18 mouse cellular contexts compared by ENCODE assay signal in the genomic region with DNA sequence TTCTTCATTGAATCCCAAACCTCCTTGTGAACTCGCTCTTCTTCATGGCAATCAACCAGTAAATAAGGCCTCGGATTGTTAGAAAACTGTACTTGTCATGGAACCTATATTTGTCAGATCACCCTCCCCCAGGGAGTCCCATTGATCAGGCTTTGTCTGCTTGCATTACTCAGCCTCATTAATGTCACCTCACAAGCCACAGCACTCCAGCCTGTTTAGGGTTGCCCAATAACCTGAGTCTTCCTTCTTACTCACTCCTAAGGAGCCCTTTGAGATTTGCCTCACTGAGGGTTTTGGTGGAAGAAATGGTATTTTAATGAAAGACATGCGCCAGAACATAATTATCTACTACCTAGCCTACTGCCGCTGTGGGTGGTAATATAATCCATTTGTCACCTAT.
A peak's percentile ranks its signal among the peaks of the same experiment; 100 is the strongest.
DNase-seq lines count a peak whose midpoint lies in the region; ATAC-seq and TF ChIP-seq lines count a peak whose summit lies in the region.
"Had no signal": no experiment of that assay in that cellular context is flagged by ENCODE, and none has a peak within 500 bp of the region (broad histone marks: within the 10 kb centered on the region; RNA-seq: fewer than 3 reads in every experiment).

No protein-coding gene starts in this region.

- no peak overlapping the region for H3K4me3 ChIP-seq in midbrain, embryonic 12.5 days
- no peak overlapping the region for H3K4me3 ChIP-seq in midbrain, postnatal 0 days (ENCODE audit: low read depth, low read length)
- no peak overlapping the region for H3K4me3 ChIP-seq in hindbrain, embryonic 15.5 days
- H3K4me3 ChIP-seq in neural tube, embryonic 13.5 days: no peak overlapping the region
- H3K4me3 ChIP-seq: heart, adult 2 months; limb, embryonic 13.5 days; megakaryocyte, embryonic 14.5 days had no signal

- WGBS in midbrain, embryonic 12.5 days: 67% methylated on average over 4 of the region's 4 CpGs
- WGBS in midbrain, postnatal 0 days: 61% methylated on average over 4 of the region's 4 CpGs
- WGBS in hindbrain, embryonic 15.5 days: 43% methylated on average over 4 of the region's 4 CpGs
- 31% methylated on average over 4 of the region's 4 CpGs for WGBS in neural tube, embryonic 13.5 days

- peaks cover 15% of the 10 kb centered on the region; the same call in 1 of the 2 replicates for H3K4me1 ChIP-seq in midbrain, embryonic 12.5 days
- H3K4me1 ChIP-seq in midbrain, postnatal 0 days (ENCODE audit: insufficient read depth, low read length): no peaks in the 10 kb centered on the region
- peaks cover 18% of the 10 kb centered on the region for H3K4me1 ChIP-seq in hindbrain, embryonic 15.5 days (replicated peaks)
- peaks cover 32% of the 10 kb centered on the region for H3K4me1 ChIP-seq in neural tube, embryonic 13.5 days (replicated peaks)
- H3K4me1 ChIP-seq: limb, embryonic 13.5 days; megakaryocyte, embryonic 14.5 days had no signal

- TF ChIP-seq CTCF in midbrain, postnatal 0 days (IDR thresholded peaks at IDR 0.05): no peak

- no peak overlapping the region for H3K9ac ChIP-seq in midbrain, embryonic 12.5 days (replicated peaks)
- no peak overlapping the region for H3K9ac ChIP-seq in midbrain, postnatal 0 days (replicated peaks; ENCODE audit: low read length, poor library complexity, severe bottlenecking)
- no peak overlapping the region for H3K9ac ChIP-seq in hindbrain, embryonic 15.5 days
- H3K9ac ChIP-seq in neural tube, embryonic 13.5 days: no peak overlapping the region
- H3K9ac ChIP-seq: limb, embryonic 13.5 days had no signal

- no peak overlapping the region for H3K4me2 ChIP-seq in midbrain, embryonic 12.5 days (replicated peaks)
- no peak overlapping the region for H3K4me2 ChIP-seq in midbrain, postnatal 0 days (ENCODE audit: low read depth, low read length, poor library complexity, severe bottlenecking)
- no peak overlapping the region for H3K4me2 ChIP-seq in hindbrain, embryonic 15.5 days
- H3K4me2 ChIP-seq in neural tube, embryonic 13.5 days: peak overlapping the region; percentile 37; the same call in 1 of the 2 replicates
- H3K4me2 ChIP-seq: limb, embryonic 13.5 days had no signal

- no peaks in the 10 kb centered on the region for H3K9me3 ChIP-seq in midbrain, embryonic 12.5 days
- H3K9me3 ChIP-seq in midbrain, postnatal 0 days (ENCODE audit: low read length): no peaks in the 10 kb centered on the region
- H3K9me3 ChIP-seq in hindbrain, embryonic 15.5 days: no peaks in the 10 kb centered on the region
- H3K9me3 ChIP-seq in neural tube, embryonic 13.5 days: no peaks in the 10 kb centered on the region
- H3K9me3 ChIP-seq: limb, embryonic 13.5 days; megakaryocyte, embryonic 14.5 days had no signal

- DNase-seq in midbrain, postnatal 0 days (ENCODE audit: low spot score): no peak
- peak; percentile 4 for DNase-seq in embryo, embryonic 9.5 days (ENCODE audit: extremely low spot score)
- no peak for DNase-seq in right cerebral cortex, postnatal 36 days (ENCODE audit: low spot score in 2 of 2)
- DNase-seq in right cerebral cortex, adult 18-20 months: no peak
- DNase-seq in layer of hippocampus, adult 8-10 months (ENCODE audit: low spot score in 2 of 2): no peak
- DNase-seq: cerebellum, adult 18-20 months; gastrocnemius, postnatal 10 days; heart, adult 2 months; kidney, adult 8-10 months; kidney, postnatal 36 days; lung, postnatal 10 days; retina, postnatal 1 day; thymus, adult 18-20 months had no signal

- ATAC-seq in midbrain, embryonic 12.5 days (ENCODE audit: low FRiP score, low read depth): peak; percentile 64
- ATAC-seq in midbrain, postnatal 0 days (ENCODE audit: low FRiP score): no peak
- no peak for ATAC-seq in hindbrain, embryonic 15.5 days (ENCODE audit: low FRiP score, low read depth)
- ATAC-seq in neural tube, embryonic 13.5 days (ENCODE audit: low read depth): peak; percentile 66; the same call in 1 of the 2 replicates

- no peaks in the 10 kb centered on the region for H3K36me3 ChIP-seq in midbrain, embryonic 12.5 days
- H3K36me3 ChIP-seq in midbrain, postnatal 0 days (ENCODE audit: insufficient read depth, low read length): no peaks in the 10 kb centered on the region
- no peaks in the 10 kb centered on the region for H3K36me3 ChIP-seq in hindbrain, embryonic 15.5 days
- no peaks in the 10 kb centered on the region for H3K36me3 ChIP-seq in neural tube, embryonic 13.5 days
- H3K36me3 ChIP-seq: limb, embryonic 13.5 days had no signal

- peak overlapping the region; percentile 75 for H3K27ac ChIP-seq in midbrain, embryonic 12.5 days (replicated peaks)
- no peak overlapping the region for H3K27ac ChIP-seq in midbrain, postnatal 0 days (ENCODE audit: low read depth, low read length)
- H3K27ac ChIP-seq in hindbrain, embryonic 15.5 days (replicated peaks): 0 out of 2 replicates have a peak overlapping the region, but pooled peaks have one; percentile 18
- peak overlapping the region; percentile 70 for H3K27ac ChIP-seq in neural tube, embryonic 13.5 days (replicated peaks)
- H3K27ac ChIP-seq: heart, adult 2 months; limb, embryonic 13.5 days had no signal

- no peaks in the 10 kb centered on the region for H3K27me3 ChIP-seq in midbrain, embryonic 12.5 days
- no peaks in the 10 kb centered on the region for H3K27me3 ChIP-seq in midbrain, postnatal 0 days (ENCODE audit: insufficient read depth, low read length)
- H3K27me3 ChIP-seq in hindbrain, embryonic 15.5 days: no peaks in the 10 kb centered on the region
- H3K27me3 ChIP-seq in neural tube, embryonic 13.5 days: no peaks in the 10 kb centered on the region
- H3K27me3 ChIP-seq: limb, embryonic 13.5 days; megakaryocyte, embryonic 14.5 days had no signal

Comparison
In these comparisons a context has a peak if more than half of its experiments do, and no peak if none do; other contexts are left out.
1. ATAC-seq: peak in midbrain, embryonic 12.5 days (single experiment) and neural tube, embryonic 13.5 days (single experiment); none in midbrain, postnatal 0 days (single experiment) and hindbrain, embryonic 15.5 days (single experiment).